Mouse (Mus musculus): ENCODE data around the gene Abi3bp.

DNA sequence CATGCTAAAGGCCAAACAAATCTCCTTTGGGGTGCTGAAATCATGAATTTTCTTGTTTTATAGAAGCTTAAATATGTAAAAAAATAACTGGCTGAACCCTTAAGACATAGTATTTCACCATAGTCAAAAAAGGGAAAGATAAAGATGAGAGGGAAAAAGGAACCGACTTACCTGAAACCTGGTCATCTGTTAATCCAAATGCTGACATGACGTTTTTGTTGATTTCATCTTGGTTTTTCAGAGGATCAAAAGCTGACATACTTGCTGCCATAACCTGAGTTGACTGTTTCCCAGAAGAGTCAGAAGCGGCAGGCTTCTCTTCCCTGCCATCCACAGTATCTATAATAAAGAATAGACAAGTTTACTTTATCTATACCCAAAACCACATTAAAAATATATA lies 223.2 kb downstream of the Abi3bp start:
- no peak for TF ChIP-seq CTCF (IDR thresholded peaks at IDR 0.05; ENCODE audit: low read depth)
- TF ChIP-seq EP300 (IDR thresholded peaks at IDR 0.05; ENCODE audit: low read depth), result no peak
